Mouse (Mus musculus): ENCODE data around the gene Nmnat1. TPM values are rescaled to one million over a fixed set of nuclear protein-coding genes. Genes with fewer than 3 reads are reported as not detected.
"Not testable (repeated sequence)": the region's sequence is repeated elsewhere in the genome, so short reads cannot be mapped to it uniquely, and the experiment has no call there.

The Nmnat1 gene
- total and polyA plus RNA-seq, 3 experiments: 19.8 to 22.3 TPM; not detected in 1

DNA sequence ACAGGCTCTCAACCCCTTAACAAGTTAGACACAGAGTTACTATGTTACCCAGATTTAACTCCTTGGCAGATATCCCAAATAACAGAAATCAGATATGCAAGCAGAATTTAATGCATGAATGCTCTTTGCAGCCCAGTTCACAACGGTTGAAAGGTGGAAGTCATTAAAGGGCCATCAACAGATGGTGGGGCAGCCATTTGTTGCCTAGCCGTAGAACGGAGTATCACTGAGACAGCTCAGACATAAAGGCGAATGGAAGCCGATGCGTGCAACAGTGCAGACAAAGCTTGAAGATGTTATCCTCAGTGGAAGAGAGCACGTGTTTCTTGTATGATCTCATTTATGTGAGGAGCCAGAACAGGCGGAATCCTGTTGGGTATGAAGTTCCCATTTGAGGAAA, 44.4 kb downstream of the Nmnat1 start (continued):
- TF ChIP-seq ZNF384 (IDR thresholded peaks at IDR 0.05; ENCODE audit: low read depth, low read length) (no peak), TBP (IDR thresholded peaks at IDR 0.05; ENCODE audit: low read depth, low read length) (peak; percentile 81), GATA1 (IDR thresholded peaks at IDR 0.05; ENCODE audit: low read depth, low read length) (peak; percentile 87), MAFK (IDR thresholded peaks at IDR 0.05; ENCODE audit: borderline replicate concordance, low read depth, low read length) (no peak), KAT2A (conservative IDR thresholded peaks at IDR 0.05; ENCODE audit: low read depth, low read length) (no peak), ZKSCAN1 (IDR thresholded peaks at IDR 0.05; ENCODE audit: low read depth, low read length) (no peak), MEF2A (IDR thresholded peaks at IDR 0.05; ENCODE audit: extremely low read depth, insufficient replicate concordance, low read depth, low read length, poor library complexity, severe bottlenecking) (no peak), UBTF (IDR thresholded peaks at IDR 0.05; ENCODE audit: borderline replicate concordance, insufficient read depth, low read depth, low read length) (no peak), ELF1 (IDR thresholded peaks at IDR 0.05; ENCODE audit: low read depth, low read length) (no peak), POLR2A (IDR thresholded peaks at IDR 0.05; ENCODE audit: control insufficient read depth in 1 of 2, insufficient read depth in 1 of 2, low read depth in 1 of 2, low read length in 2 of 2, poor library complexity in 1 of 2) (peak in 1 of 2 experiments; percentile 52; a peak in 2 of 4 replicates), RAD21 (IDR thresholded peaks at IDR 0.05; ENCODE audit: low read depth, low read length) (no peak), NRF1 (IDR thresholded peaks at IDR 0.05; ENCODE audit: insufficient read depth, low read depth, low read length, poor library complexity, severe bottlenecking) (no peak), E2F4 (IDR thresholded peaks at IDR 0.05; ENCODE audit: borderline replicate concordance, low read depth, low read length) (no peak), ZC3H11A (IDR thresholded peaks at IDR 0.05; ENCODE audit: low read depth, low read length) (no peak), BHLHE40 (IDR thresholded peaks at IDR 0.05; ENCODE audit: borderline replicate concordance, low read depth, low read length) (peak; percentile 58; the same call in 1 of the 2 replicates), ZMIZ1 (IDR thresholded peaks at IDR 0.05; ENCODE audit: low read depth, low read length) (no peak), TCF12 (IDR thresholded peaks at IDR 0.05; ENCODE audit: low read depth, low read length) (peak; percentile 68; the same call in 1 of the 2 replicates), MAX (IDR thresholded peaks at IDR 0.05; ENCODE audit: low read length) (peak; percentile 97), HCFC1 (IDR thresholded peaks at IDR 0.05; ENCODE audit: low read depth, low read length) (no peak), RCOR1 (IDR thresholded peaks at IDR 0.05; ENCODE audit: low read depth, low read length) (peak; percentile 99)

- not testable (repeated sequence) for H3K27me3 ChIP-seq (ENCODE audit: control insufficient read depth in 1 of 2, insufficient read depth in 2 of 2, low read length in 2 of 2); H3K27ac ChIP-seq (ENCODE audit: control insufficient read depth, low read depth, low read length); H3K9me3 ChIP-seq (replicated peaks; ENCODE audit: insufficient read depth, low read length); DNase-seq (ENCODE audit: low read depth, low spot score); H3K4me3 ChIP-seq (ENCODE audit: control insufficient read depth in 1 of 2, insufficient read depth in 1 of 2, low read depth in 2 of 2, low read length in 2 of 2); H3K9ac ChIP-seq (ENCODE audit: control insufficient read depth, low read depth, low read length, poor library complexity, severe bottlenecking); H3K79me2 ChIP-seq (ENCODE audit: control insufficient read depth, insufficient read depth, low read length, poor library complexity)
- peaks cover 2 to 13% of the 10 kb centered on the region in 2 experiments for H3K4me1 ChIP-seq (ENCODE audit: control insufficient read depth in 1 of 2, insufficient read depth in 2 of 2, low read length in 2 of 2)
- TF ChIP-seq ZNF384 (IDR thresholded peaks at IDR 0.05; ENCODE audit: low read depth, low read length): peak; percentile 58
- peaks cover 0 to 13% of the 10 kb centered on the region in 2 experiments; a peak in 2 of 4 replicates for H3K36me3 ChIP-seq (ENCODE audit: control insufficient read depth in 1 of 2, insufficient read depth in 2 of 2, low read length in 2 of 2)
Measured at GRCm38 (mm10) chr4:149431887-149432286, 53.1 kb downstream of the Nmnat1 start.

All from MEL (cell line).